Mouse (Mus musculus) brain, embryonic 14.5 days (tissue): Measurements from ENCODE around the gene Nrgn.

Experiments
- CTCF ChIP-seq: fragments of 200-500 bp; IDR thresholded peaks from 2 replicates; pipeline ENCODE4 v1.5.1; 2012; ENCODE audit warnings: inconsistent platforms, mild to moderate bottlenecking, moderate library complexity, borderline replicate concordance; ENCODE audit not compliant: insufficient read depth, insufficient read length; ENCODE audit errors: extremely low read depth
- POLR2A ChIP-seq: fragments of 200-500 bp; IDR thresholded peaks from 2 replicates; pipeline ENCODE4 v1.6.1; 2012; ENCODE audit warnings: mild to moderate bottlenecking, inconsistent platforms, borderline replicate concordance; ENCODE audit not compliant: poor library complexity, insufficient read depth, insufficient read length, severe bottlenecking; ENCODE audit errors: extremely low read depth

GRCm38 (mm10) chr9:37545847-37546452 lies 6.8 kb downstream of the Nrgn start:
- no peak for TF ChIP-seq POLR2A
- TF ChIP-seq CTCF, result no peak
